Mouse (Mus musculus): ENCODE measurements around the gene Gm42906.
A peak's percentile ranks its signal among the peaks of the same experiment; 100 is the strongest.

The Gm42906 gene

DNA sequence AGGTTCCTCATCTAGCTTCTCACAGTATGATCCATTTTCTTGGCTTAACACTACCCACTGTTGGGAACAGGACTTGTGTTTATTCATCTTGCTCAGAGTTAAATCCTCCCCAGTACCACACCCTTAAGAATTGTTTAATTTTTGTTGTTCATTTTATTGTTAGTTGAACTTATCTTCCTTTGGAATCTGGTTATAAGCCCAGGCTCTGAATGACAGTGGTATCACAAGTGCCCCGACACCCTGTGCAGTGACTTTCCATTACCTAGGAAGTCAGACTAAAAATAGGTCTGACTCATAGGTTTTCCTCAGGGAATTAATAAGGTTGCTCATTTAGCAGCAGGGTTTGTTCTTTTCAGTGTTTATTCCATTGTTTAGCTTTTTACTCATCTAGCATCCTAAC is 362.7 kb downstream of the Gm42906 start:
- peak; percentile 53 to 77 for DNase-seq (ENCODE audit: low spot score in 2 of 2)

GRCm38 (mm10) chr5:151061942-151062341 is 366.0 kb downstream of the Gm42906 start:
- DNase-seq (ENCODE audit: low spot score in 2 of 2) = no peak

DNA sequence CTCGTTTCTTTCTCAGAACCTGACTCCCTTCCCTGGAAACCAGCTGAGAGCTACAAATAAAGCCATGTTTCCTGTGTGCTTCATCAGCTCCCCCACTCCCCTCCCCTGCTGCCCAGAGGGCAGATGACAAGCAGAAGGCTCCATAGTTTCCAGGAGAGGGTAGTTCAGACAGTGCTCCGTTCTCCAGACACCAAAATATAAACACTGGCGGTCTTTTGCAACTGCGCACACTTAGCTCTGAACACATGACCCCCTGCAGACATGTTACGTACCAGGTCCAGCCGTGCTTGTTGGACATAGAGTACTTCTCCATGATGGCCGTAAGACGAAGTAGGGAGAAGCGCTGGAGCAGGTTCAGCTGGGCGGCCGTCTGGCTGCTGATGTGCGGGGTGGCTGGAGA is 367.5 kb downstream of the Gm42906 start:
- DNase-seq (ENCODE audit: low spot score in 2 of 2) = no peak

DNA sequence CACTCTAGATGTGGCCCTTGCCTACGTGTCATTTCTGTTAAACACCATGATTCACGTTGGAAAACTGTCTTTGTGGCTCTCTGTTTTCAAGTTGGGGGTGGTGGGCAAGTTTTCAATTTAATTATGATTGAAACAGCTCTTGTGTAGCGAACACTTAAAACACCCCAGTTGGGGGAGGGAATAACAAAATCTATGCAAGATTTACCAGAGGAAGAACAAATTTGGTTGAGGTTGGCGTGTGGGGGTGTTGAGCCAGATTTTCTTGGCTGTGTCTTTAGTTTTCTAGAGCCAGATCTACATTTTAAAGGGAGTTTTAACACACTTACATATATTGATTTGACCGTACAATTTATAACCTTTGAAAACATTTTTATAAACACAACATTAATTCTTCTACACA is 368.2 kb downstream of the Gm42906 start:
- no peak for DNase-seq (ENCODE audit: low spot score in 2 of 2)

DNA sequence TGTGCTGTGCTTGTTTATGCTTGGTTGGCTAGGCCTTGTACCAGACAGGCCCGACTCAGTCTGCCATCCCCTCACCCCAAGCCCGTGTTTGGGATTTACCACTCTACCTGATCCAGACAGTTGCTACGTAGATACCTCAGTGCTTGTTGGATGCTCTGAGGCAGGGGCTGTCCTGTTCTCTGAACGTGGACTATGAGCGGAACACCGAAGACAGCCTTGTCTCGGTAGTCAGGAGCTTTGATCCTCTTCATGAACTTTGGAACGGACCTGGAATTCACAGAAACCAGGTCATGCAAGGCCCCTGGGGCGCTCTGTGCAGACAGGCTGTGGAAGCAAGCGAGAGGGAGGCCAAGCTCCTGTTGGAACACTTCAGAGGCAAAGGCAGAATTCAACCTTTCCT is 368.6 kb downstream of the Gm42906 start:
- no peak for DNase-seq (ENCODE audit: low spot score in 2 of 2)

DNA sequence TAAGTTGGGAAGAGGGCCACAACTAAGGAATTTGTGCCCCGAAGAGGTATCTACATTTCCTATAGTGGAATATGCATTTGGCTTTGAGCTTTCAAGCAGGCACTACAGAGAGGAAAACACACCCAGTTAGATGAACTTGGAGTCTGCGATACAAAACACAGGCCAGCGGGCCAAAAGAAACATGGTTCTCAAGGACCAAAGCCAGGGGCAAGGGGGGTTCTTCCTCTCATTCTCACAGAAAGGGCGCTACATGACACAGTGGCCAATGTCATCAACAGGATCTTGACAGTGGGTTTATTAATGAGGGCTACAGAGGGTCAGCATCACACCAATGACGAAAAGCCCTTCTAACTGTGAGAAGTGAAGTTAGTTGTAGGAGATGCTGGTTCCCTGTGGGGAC is 370.2 kb downstream of the Gm42906 start:
- DNase-seq (ENCODE audit: low spot score in 2 of 2) = peak; percentile 34 to 56

DNA sequence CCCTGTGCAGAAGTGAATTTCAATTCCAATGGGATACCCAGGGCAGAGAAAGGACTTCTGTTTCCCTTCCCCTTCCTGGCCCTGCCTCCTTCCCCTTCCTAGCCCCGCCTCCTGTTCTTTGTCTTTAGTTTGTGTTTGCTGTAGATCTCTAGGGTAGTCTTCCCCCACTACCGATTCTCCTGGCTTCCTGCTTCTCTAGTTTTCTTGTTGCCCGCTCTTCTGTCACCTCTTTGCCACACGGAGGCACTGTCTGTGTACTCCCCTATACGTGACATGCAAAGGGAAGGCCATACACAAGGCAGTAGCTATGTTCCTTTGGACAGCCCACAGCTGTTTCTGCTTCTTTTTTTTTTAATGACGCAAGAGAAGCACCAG is 371.1 kb downstream of the Gm42906 start:
- peak; percentile 44 to 74 for DNase-seq (ENCODE audit: low spot score in 2 of 2)

GRCm38 (mm10) chr5:151056255-151056919 is 371.6 kb downstream of the Gm42906 start:
- DNase-seq (ENCODE audit: low spot score in 2 of 2) = no peak

DNA sequence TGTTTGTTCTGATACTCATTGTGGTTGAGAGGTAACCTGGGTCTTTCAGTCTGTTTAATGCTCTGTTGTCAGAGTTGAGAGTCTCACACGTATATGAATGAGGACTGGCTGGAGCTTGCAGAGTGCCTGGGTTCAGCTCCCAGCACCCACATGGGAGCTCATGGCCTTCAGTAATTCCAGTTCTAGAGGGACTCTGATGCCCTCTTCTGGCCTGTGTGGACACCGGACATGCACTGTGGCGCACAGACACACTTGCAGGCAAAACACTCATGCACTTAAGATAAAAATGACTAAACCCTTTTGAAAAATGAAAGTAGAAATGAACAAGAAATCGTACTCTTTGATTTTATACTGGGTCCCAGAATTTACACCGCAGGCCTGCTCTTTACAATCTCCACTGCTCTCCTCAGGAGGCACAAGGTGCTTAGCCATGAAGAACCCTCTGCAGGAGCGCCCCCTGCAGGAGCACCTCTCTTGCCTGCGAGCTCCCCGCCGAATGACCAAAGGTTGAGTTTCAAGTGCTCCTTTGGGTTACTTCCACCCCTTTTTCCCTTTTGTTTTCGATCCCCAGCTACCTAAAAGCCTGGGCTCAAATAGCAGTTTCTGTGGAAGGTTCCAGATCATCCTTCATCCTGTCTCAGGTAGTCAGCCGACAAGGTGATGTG is 372.4 kb downstream of the Gm42906 start:
- no peak for DNase-seq (ENCODE audit: low spot score in 2 of 2)

DNA sequence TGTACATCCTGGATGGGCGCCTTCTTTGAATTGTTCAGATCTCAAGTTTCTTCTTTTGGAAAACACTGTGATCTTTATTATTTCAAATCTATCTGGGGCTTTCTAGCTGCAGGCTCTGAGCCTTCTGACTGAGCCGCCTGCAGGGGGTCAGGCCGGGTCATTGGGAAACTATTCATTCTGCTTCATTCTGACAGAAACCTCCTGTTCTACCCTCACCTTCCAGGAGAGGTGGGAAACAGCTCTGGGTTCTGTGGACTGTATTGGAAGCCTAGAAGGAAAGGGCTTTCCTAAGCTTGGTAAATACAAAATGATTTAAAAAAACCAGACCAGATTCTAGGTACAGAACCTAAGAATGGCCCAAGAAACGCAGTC is 373.2 kb downstream of the Gm42906 start:
- DNase-seq (ENCODE audit: low spot score in 2 of 2) = no peak

DNA sequence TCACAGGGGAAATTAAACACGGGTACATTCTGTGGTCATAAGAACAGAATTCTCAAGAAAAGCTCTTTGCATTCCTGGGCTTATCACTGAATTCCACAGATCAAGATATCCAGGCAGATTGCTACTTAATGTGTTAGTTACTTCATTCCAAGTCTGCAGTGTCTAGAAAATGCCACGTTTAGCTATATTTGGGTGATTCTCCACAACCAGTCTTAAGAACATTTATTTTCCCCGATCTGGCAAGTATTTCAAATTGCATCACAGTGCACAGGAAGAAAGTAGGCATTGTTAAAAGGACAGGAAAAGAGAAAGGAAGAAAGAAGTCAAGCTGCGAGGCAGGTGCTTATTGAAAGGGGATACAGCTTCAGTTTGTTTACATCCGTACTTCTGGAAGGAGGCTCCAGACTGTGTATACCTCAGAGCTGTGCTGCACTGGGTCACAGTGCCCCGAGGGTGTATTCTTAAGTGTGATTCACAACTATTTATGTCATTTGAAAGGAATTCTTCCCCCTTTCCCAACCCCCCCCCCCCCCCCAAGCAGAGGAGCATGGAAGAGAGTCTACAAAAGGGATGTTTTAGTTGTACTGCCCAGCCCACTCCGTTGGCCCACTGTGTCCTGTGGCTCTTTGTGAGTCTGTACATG is 373.7 kb downstream of the Gm42906 start:
- DNase-seq (ENCODE audit: low spot score in 2 of 2) = no peak

- DNase-seq (ENCODE audit: low spot score in 2 of 2) = no peak
These were observed 374.8 kb downstream of the Gm42906 start for GRCm38 (mm10) chr5:151053190-151053589.

GRCm38 (mm10) chr5:151052331-151052730 is 375.6 kb downstream of the Gm42906 start:
- DNase-seq (ENCODE audit: low spot score in 2 of 2) = no peak

GRCm38 (mm10) chr5:151047488-151047887 is 380.5 kb downstream of the Gm42906 start:
- peak; percentile 45 to 48 for DNase-seq (ENCODE audit: low spot score in 2 of 2)

- peak; percentile 47 to 58 for DNase-seq (ENCODE audit: low spot score in 2 of 2)
These were observed 381.0 kb downstream of the Gm42906 start for GRCm38 (mm10) chr5:151046917-151047316.

GRCm38 (mm10) chr5:151046131-151046530 is 381.8 kb downstream of the Gm42906 start:
- no peak for DNase-seq (ENCODE audit: low spot score in 2 of 2)

DNA sequence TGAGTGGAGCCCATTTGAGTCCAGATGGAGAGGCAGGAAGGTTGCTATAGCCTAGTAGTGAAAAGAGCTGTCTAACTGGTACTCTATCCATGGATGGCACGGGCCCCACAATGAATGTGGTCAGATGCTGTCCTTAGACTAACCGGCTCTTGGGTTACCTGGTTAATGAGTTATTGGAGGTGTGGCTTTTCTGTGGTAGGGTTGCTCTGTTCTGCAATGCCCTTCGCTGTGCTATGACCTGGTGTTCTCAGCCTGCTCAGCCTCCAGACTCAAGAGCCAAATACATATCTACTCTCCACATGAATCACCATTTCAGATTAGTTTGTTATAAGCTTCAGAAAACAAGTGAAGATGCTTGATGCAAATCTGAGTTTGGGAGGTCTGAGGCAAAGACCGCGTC is 385.1 kb downstream of the Gm42906 start:
- DNase-seq (ENCODE audit: low spot score in 2 of 2) = no peak

- DNase-seq (ENCODE audit: low spot score in 2 of 2) = no peak
These were observed 390.1 kb downstream of the Gm42906 start for GRCm38 (mm10) chr5:151037871-151038270.

DNA sequence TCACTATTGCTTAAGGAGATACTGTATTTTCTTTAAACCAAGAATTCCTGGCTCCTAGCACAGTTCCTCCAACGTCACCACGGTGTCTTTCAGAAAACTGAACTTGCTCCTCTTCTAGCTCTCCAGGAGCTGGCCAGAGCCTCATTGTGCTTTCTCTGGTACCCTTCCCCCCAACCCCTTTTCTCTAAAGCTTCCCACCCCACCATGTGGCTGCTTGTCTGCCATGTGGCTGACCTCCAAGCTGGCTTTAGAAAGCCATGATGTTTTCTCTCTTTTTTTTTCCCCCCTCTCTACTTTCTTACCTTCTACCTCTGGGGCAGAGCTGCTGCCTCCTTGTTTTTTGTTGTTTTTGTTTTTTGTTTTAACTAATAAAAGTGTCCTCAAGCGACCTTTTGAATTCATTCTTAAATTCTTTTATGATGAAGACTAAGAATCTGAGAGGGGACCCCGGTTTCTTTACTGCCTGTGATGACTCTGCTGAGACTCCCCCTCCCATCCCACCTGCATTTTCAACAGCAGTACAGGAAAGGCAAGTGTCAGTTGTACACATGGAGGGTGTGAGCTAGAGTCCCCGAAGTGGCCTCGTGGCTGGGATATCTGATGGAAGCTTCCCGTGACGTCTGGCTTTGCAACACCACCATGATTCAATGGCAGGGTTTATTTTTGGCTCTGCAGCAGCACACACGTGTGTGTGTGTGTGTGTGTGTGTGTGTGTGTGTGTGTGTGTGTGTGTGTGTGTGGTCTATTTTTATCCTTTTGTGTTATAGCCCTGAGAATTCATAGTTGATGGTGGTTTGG is 393.0 kb downstream of the Gm42906 start:
- DNase-seq (ENCODE audit: low spot score in 2 of 2) = no peak

GRCm38 (mm10) chr5:151028906-151029305 is 399.1 kb downstream of the Gm42906 start:
- DNase-seq (ENCODE audit: low spot score in 2 of 2) = no peak

DNA sequence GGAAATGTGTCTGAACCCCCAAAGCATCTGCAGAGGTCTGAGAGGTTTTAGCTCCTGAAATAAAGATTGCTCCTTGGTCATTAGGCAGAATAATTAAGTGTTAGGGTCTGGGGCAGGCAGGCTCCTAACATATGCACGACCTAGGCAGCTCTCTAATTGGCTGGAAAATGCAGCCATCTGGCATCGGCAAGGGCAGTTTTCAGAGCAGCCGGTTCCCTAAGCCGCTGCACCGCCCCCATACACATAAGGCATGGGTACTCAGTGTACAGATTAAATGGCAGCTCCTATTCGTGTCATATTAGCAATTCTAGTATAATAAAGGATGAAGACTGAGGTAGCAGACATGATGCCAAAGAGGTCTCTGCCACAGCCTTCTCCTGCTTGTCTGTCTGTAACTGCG is 400.8 kb downstream of the Gm42906 start:
- no peak for DNase-seq (ENCODE audit: low spot score in 2 of 2)

- peak in 1 of 2 experiments; percentile 34 for DNase-seq (ENCODE audit: low spot score in 2 of 2)
These were observed 401.9 kb downstream of the Gm42906 start for GRCm38 (mm10) chr5:151026069-151026468.
